In the genomic region with DNA sequence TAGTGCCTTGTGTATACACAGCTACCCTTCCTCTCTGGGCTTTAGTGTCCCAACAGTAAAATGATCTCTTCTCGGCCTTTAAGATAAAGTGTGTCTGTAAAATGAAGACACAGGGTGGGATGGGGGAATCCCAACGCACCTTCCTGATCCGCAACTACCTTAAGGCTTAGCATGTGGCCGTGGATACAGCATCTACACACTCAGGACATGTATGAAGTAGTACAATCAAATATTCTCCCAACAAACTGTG, we compare ENCODE assay signal across 7 mouse cellular contexts. TPM values are rescaled to one million over a fixed set of nuclear protein-coding genes. Genes with fewer than 3 reads are reported as not detected.
DNase-seq lines count a peak whose midpoint lies in the region; ATAC-seq and TF ChIP-seq lines count a peak whose summit lies in the region.

No protein-coding gene starts in this region.

- peak overlapping the region; percentile 65; the same call in 1 of the 2 replicates for H3K27ac ChIP-seq in lung, embryonic 16.5 days (ENCODE audit: low read length)
- no peak overlapping the region for H3K27ac ChIP-seq in embryonic fibroblast, embryonic 13.5 days (ENCODE audit: insufficient read depth, low read length)
- no peak overlapping the region for H3K27ac ChIP-seq in limb, embryonic 12.5 days
- H3K27ac ChIP-seq in small intestine, adult 2 months (ENCODE audit: insufficient read depth, low read depth, low read length), result no peak overlapping the region

- no peak for ATAC-seq in lung, embryonic 16.5 days (ENCODE audit: low read depth)
- no peak for ATAC-seq in limb, embryonic 12.5 days (ENCODE audit: insufficient number of reproducible peaks, insufficient read depth, low FRiP score, low TSS enrichment, low read depth)

- no peaks in the 10 kb centered on the region for H3K36me3 ChIP-seq in lung, embryonic 16.5 days (ENCODE audit: control insufficient read depth, insufficient read depth, low read length)
- H3K36me3 ChIP-seq in limb, embryonic 12.5 days, result no peaks in the 10 kb centered on the region
- H3K36me3 ChIP-seq in small intestine, adult 2 months (ENCODE audit: control insufficient read depth, insufficient read depth, low read length), result no peaks in the 10 kb centered on the region

- peak overlapping the region; percentile 95 for H3K4me2 ChIP-seq in lung, embryonic 16.5 days (ENCODE audit: low read depth, low read length)
- peak overlapping the region; percentile 97 for H3K4me2 ChIP-seq in limb, embryonic 12.5 days

- H3K9ac ChIP-seq in lung, embryonic 16.5 days (ENCODE audit: low read length), result peak overlapping the region; percentile 82
- H3K9ac ChIP-seq in limb, embryonic 12.5 days (replicated peaks), result peak overlapping the region; percentile 84

- peaks cover 14% of the 10 kb centered on the region for H3K4me1 ChIP-seq in lung, embryonic 16.5 days (replicated peaks; ENCODE audit: control insufficient read depth, insufficient read depth, low read length)
- peaks cover 12% of the 10 kb centered on the region for H3K4me1 ChIP-seq in embryonic fibroblast, embryonic 13.5 days (ENCODE audit: control insufficient read depth, insufficient read depth, low read length)
- peaks cover 39% of the 10 kb centered on the region for H3K4me1 ChIP-seq in limb, embryonic 12.5 days (replicated peaks)
- H3K4me1 ChIP-seq in small intestine, adult 2 months (ENCODE audit: control insufficient read depth, insufficient read depth, insufficient read length, low read length), result peaks cover 14% of the 10 kb centered on the region

- DNase-seq in lung, postnatal 25 days (ENCODE audit: low spot score), result no peak
- DNase-seq in spleen, adult 18-20 months, result no peak
- no peak for DNase-seq in gastrocnemius, adult 18-20 months (ENCODE audit: low spot score)

- WGBS in lung, embryonic 16.5 days, result 1% methylated on average over 4 of the region's 4 CpGs
- WGBS in limb, embryonic 12.5 days, result 3% methylated on average over 4 of the region's 4 CpGs
- 3% methylated on average over 4 of the region's 4 CpGs for WGBS in small intestine, adult 2 months

- no peaks in the 10 kb centered on the region for H3K9me3 ChIP-seq in lung, embryonic 16.5 days (ENCODE audit: control insufficient read depth, low read length)
- no peaks in the 10 kb centered on the region for H3K9me3 ChIP-seq in limb, embryonic 12.5 days

- no peak for TF ChIP-seq CTCF in embryonic fibroblast, embryonic 13.5 days (IDR thresholded peaks at IDR 0.05; ENCODE audit: borderline replicate concordance, insufficient read depth, low read length)
- no peak for TF ChIP-seq CTCF in small intestine, adult 2 months (IDR thresholded peaks at IDR 0.05; ENCODE audit: extremely low read depth, insufficient read length, insufficient replicate concordance, low read depth, low read length)

- H3K27me3 ChIP-seq in lung, embryonic 16.5 days (ENCODE audit: control insufficient read depth, insufficient read depth, low read depth, low read length), result no peaks in the 10 kb centered on the region
- H3K27me3 ChIP-seq in limb, embryonic 12.5 days, result peaks cover 8% of the 10 kb centered on the region
- H3K27me3 ChIP-seq in small intestine, adult 2 months (ENCODE audit: control insufficient read depth, insufficient read depth, low read length), result no peaks in the 10 kb centered on the region

- peak overlapping the region; percentile 79 for H3K4me3 ChIP-seq in lung, embryonic 16.5 days (ENCODE audit: low read length)
- H3K4me3 ChIP-seq in embryonic fibroblast, embryonic 13.5 days (ENCODE audit: insufficient read depth, low read length), result peak overlapping the region; percentile 59
- peak overlapping the region; percentile 78 for H3K4me3 ChIP-seq in limb, embryonic 12.5 days (replicated peaks)
- H3K4me3 ChIP-seq in small intestine, adult 2 months (ENCODE audit: low read depth, low read length), result peak overlapping the region; percentile 93

- no peak for TF ChIP-seq POLR2A in embryonic fibroblast, embryonic 13.5 days (IDR thresholded peaks at IDR 0.05; ENCODE audit: low read depth, low read length)
- TF ChIP-seq POLR2A in small intestine, adult 2 months (IDR thresholded peaks at IDR 0.05; ENCODE audit: low read depth, low read length), result no peak

RNA-seq across cellular contexts. Expression of a gene that starts 0.7 kb away (rescaled TPM):
- polyA plus RNA-seq in lung, embryonic 16.5 days (2015; fragmentation: Nextera tagmentation; extraction: Ambion mirVana), result 75.6 and 80.3 TPM in 2 replicates
- polyA plus RNA-seq in embryonic fibroblast, embryonic 13.5 days (2011; ENCODE audit: insufficient read length, low read depth, missing spikeins), result 47.4 and 48.6 TPM in 2 replicates
- polyA plus RNA-seq in limb, embryonic 12.5 days (2016; fragmentation: Nextera tagmentation; extraction: Ambion mirVana), result 74.3 and 82.8 TPM in 2 replicates
- 19.9 and 27.0 TPM in 2 replicates for polyA plus RNA-seq in small intestine, adult 2 months (2012; rRNA removed)
- 100 to 1,000 TPM; 316 to 319 TPM for total RNA-seq in gastrocnemius, adult 18-20 months (2021)
